Mouse (Mus musculus): ENCODE measurements around the gene Olfr955. TPM values are rescaled to one million over a fixed set of nuclear protein-coding genes. Genes with fewer than 3 reads are reported as not detected.

Olfr955 gene
- not detected in 2 replicates for polyA plus RNA-seq (2021; fragmentation: Nextera tagmentation)
- long read RNA-seq, experiment 1: 0 reads
- long read RNA-seq, experiment 2: 0 reads

DNA sequence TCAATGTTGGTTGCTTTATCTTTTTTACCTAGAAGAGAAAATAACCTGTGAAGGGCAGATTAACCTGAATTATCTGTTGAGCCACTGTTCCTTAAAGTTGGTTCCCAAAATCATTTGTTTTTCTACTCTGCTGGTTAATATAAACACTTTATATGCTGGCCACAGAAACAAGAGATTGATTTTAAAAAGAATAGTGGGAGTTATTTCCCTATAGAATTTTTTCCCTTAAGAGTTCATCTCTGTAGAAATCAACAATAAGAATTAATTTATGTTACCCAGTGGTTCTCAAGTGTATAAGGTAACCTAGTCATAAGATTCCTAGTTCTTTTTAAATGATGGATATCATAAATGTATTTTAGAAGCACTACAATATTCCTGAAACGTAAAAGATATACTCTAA lies at the start of gene Olfr955:
Olfr955 (minus strand) TSS at position 101 of the 400 bp plus-strand sequence.

DNA sequence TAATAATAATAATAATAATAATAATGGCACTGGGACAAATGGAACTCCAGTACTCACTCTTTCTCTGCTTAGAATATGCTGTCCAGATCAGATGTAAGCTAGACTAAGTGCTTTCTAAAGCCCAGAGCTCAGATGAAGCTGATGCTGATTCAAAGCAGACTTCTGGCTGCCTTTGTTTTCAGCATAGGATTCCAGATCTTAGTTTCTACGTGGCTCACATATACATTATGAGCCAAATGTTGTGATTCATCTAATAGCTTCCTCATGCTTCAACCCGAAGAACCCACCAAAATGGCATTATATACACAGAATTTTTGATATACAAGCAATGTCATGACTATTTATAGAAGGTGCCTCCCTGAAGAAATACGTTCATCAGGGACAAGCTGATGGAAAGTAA lies 43.8 kb upstream of the Olfr955 start, which contains the start of gene Olfr957:
Olfr957 (minus strand) TSS at position 279 of the 400 bp plus-strand sequence.

DNA sequence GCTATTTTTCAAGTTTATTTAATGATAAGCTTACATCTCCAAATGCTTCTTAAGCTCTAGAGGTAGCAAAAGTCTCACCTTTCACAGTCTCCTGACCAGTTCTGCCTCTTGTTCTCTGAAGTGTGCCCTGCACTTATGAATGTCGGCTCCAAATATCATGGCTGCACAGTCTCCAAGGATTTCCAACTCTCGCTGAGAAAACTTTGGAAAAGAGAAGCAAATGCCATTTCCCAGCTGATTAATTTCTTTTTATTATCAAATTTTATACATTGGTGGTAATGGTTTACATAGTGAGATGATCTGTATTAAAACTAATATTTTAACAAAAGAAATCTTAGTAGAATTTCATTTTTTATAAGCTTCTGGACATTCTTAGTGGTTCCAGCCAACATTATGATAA lies 22.2 kb upstream of the Olfr955 start, which contains the start of gene Olfr44:
Olfr44 (minus strand) TSS at position 101 of the 400 bp plus-strand sequence.

DNA sequence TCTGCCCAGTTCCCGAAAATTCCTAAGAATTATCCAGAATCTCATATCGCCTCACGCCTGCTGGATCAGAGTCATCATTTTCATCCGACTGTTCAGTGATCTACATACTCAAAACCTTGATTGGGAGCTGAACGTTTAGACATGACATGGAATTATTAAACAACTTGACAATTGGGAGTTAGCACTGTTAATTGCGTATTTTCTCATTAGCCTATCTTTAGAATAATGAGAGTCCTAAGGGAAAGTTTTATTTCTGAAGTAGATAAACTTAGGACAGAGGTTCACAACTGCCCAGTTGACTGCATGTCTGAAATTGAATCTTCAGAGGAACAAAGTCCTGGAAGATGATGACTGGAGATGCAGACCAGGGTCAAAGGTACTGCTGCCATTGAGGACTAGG lies 15.3 kb downstream of the Olfr955 start, which contains the start of gene Olfr954:
Olfr954 (plus strand) TSS at position 301 of the 400 bp plus-strand sequence.

DNA sequence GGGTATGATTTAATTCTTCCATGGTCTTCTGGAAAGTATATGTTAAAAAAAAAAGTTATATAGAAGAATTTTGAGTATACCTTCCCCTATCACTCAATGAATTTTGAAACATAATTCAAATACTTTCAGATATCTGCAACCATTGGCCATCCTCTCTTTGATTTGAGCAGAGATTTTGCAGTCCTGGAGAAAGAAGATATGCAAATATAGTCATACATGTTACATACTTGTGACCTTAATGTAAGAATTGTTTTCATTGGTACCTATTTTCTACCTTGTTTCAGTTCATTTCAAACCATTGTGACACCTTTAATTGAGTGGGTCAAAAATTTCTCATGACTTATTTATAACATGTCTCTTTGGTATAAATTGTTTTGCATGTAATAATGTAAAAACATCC lies 44.7 kb downstream of the Olfr955 start, which contains the start of gene Olfr952:
Olfr952 (minus strand) TSS at position 101 of the 400 bp plus-strand sequence.

Other genes with a start within 250 kb of the Olfr955 start
- gene Olfr1537, start 221.9 kb downstream of the Olfr955 start, polyA plus RNA-seq (2021; fragmentation: Nextera tagmentation): not detected in 2 replicates
- gene Olfr945, start 195.1 kb downstream of the Olfr955 start, polyA plus RNA-seq (2021; fragmentation: Nextera tagmentation): not detected in 2 replicates
- gene Olfr948, start 145.9 kb downstream of the Olfr955 start, polyA plus RNA-seq (2021; fragmentation: Nextera tagmentation): not detected in 2 replicates
- not detected in 2 replicates for gene Olfr951, start 84.5 kb downstream of the Olfr955 start, polyA plus RNA-seq (2021; fragmentation: Nextera tagmentation)
- not detected in 2 replicates for gene Olfr952, start 44.8 kb downstream of the Olfr955 start, polyA plus RNA-seq (2021; fragmentation: Nextera tagmentation)
- gene Olfr954, start 15.2 kb downstream of the Olfr955 start, polyA plus RNA-seq (2021; fragmentation: Nextera tagmentation): not detected in 2 replicates
- not detected in 2 replicates for gene Olfr44, start 22.1 kb upstream of the Olfr955 start, polyA plus RNA-seq (2021; fragmentation: Nextera tagmentation)
- gene Olfr957, start 43.9 kb upstream of the Olfr955 start, polyA plus RNA-seq (2021; fragmentation: Nextera tagmentation): not detected in 2 replicates
- not detected in 2 replicates for gene Olfr958, start 82.1 kb upstream of the Olfr955 start, polyA plus RNA-seq (2021; fragmentation: Nextera tagmentation)
- gene Olfr959, start 103.6 kb upstream of the Olfr955 start, polyA plus RNA-seq (2021; fragmentation: Nextera tagmentation): not detected in 2 replicates
- 1.6 and 3.6 TPM in 2 replicates for gene AW551984, start 132.5 kb upstream of the Olfr955 start, polyA plus RNA-seq (2021; fragmentation: Nextera tagmentation)
- gene Olfr148, start 138.7 kb upstream of the Olfr955 start, polyA plus RNA-seq (2021; fragmentation: Nextera tagmentation): not detected in 2 replicates
- gene Olfr960, start 149.4 kb upstream of the Olfr955 start, polyA plus RNA-seq (2021; fragmentation: Nextera tagmentation): not detected in 2 replicates
- gene Olfr961, start 173.1 kb upstream of the Olfr955 start, polyA plus RNA-seq (2021; fragmentation: Nextera tagmentation): not detected in 2 replicates
- gene Olfr963, start 195.3 kb upstream of the Olfr955 start, polyA plus RNA-seq (2021; fragmentation: Nextera tagmentation): not detected in 2 replicates
- gene Olfr149, start 235.2 kb upstream of the Olfr955 start, polyA plus RNA-seq (2021; fragmentation: Nextera tagmentation): not detected in 2 replicates
- not detected in 2 replicates for gene Olfr965, start 239.4 kb upstream of the Olfr955 start, polyA plus RNA-seq (2021; fragmentation: Nextera tagmentation)

Measured in left cerebral cortex, adult 6 months (tissue).